Mouse (Mus musculus) hindbrain, embryonic 16.5 days (tissue): ENCODE data around the gene Lrrc23. TPM values are rescaled to one million over a fixed set of nuclear protein-coding genes. Genes with fewer than 3 reads are reported as not detected.
"Not testable (repeated sequence)": the region's sequence is repeated elsewhere in the genome, so short reads cannot be mapped to it uniquely, and the experiment has no call there.

Experiments
- ATAC-seq: fragments of 200-750 bp; cut with Nextera tagmentation; 2 replicates; pipeline ENCODE4 v1.8.0; 2017; ENCODE audit warnings: moderate TSS enrichment, moderate library complexity
- H3K27ac ChIP-seq: fragments of 300-500 bp; sonication (generic); 2 replicates; pipeline ENCODE4 v1.5.1; 2014; ENCODE audit warnings: low read depth, mild to moderate bottlenecking, control low read depth, low read length, moderate library complexity
- H3K27me3 ChIP-seq: fragments of 300-500 bp; sonication (generic); replicated peaks from 2 replicates; pipeline ENCODE4 v1.6.1; 2014; ENCODE audit warnings: low read length; ENCODE audit not compliant: control insufficient read depth, insufficient read depth
- H3K36me3 ChIP-seq: fragments of 300-500 bp; sonication (generic); 2 replicates; pipeline ENCODE4 v1.6.1; 2014; ENCODE audit warnings: mild to moderate bottlenecking, low read length, moderate library complexity, mixed read lengths; ENCODE audit not compliant: control insufficient read depth, insufficient read depth
- H3K4me1 ChIP-seq: fragments of 300-500 bp; sonication (generic); 2 replicates; pipeline ENCODE4 v1.6.1; 2014; ENCODE audit warnings: low read depth, low read length; ENCODE audit not compliant: control insufficient read depth, insufficient read depth
- H3K4me2 ChIP-seq: fragments of 300-500 bp; sonication (generic); 2 replicates; pipeline ENCODE4 v1.6.1; 2014; ENCODE audit warnings: mild to moderate bottlenecking, low read length, control low read depth, moderate library complexity
- H3K4me3 ChIP-seq: fragments of 300-500 bp; sonication (generic); 2 replicates; pipeline ENCODE4 v1.5.1; 2014; ENCODE audit warnings: mild to moderate bottlenecking, low read length, control low read depth, moderate library complexity
- H3K9ac ChIP-seq: fragments of 300-500 bp; sonication (generic); 2 replicates; pipeline ENCODE4 v1.6.1; 2014; ENCODE audit warnings: low read depth, mild to moderate bottlenecking, control low read depth, low read length, moderate library complexity
- H3K9me3 ChIP-seq: fragments of 300-500 bp; sonication (generic); 2 replicates; pipeline ENCODE4 v1.6.1; 2014; ENCODE audit warnings: mild to moderate bottlenecking, low read length, moderate library complexity; ENCODE audit not compliant: control insufficient read depth
- WGBS: fragments of 180-500 bp; shearing (Covaris S2); extraction: QIAGEN DNeasy Blood & Tissue Kit; methylation state at CpG from one replicate; pipeline ENCODE4 v1.1.7; 2014; 5-methylcytosine and 5-hydroxymethylcytosine counted together
- polyA plus RNA-seq: library from polyadenylated mRNA; unstranded; fragments of >200 nt; fragmentation: Nextera tagmentation; extraction: Ambion mirVana; gene quantifications from 2 replicates; pipeline ENCODE4 v1.2.1, GENCODE M21; 2015

The Lrrc23 gene
- polyA plus RNA-seq, 1 experiment from 2014 or later, result 4.0 TPM

DNA sequence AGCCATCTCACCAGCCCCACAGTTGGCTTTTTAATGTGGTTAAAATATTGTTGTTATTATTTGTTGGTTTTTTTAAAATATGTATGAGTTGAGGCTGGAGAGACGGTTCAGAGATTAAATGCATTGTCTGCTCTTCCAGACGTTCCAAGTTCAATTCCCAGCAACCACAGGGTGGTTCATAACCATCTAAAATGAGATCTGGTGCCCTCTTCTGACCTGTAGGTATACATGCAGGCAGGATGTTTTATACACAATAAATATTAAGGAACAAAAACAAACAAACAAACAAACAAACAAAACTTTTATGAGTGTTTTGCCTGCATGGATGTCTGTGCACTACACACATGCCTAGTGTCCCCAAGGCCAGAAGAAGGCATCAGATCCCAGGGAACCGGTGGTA, 23.5 kb upstream of the Lrrc23 start:
- WGBS, result 73% methylated on average over 3 of the region's 3 CpGs
- Histone ChIP-seq H3K4me1 (peaks cover 7% of the 10 kb centered on the region), H3K27ac (no peak overlapping the region), H3K36me3 (no peaks in the 10 kb centered on the region), H3K27me3 (no peaks in the 10 kb centered on the region), H3K9me3 (no peaks in the 10 kb centered on the region), H3K4me2 (no peak overlapping the region), H3K9ac (no peak overlapping the region), H3K4me3 (no peak overlapping the region)
- no peak for ATAC-seq

DNA sequence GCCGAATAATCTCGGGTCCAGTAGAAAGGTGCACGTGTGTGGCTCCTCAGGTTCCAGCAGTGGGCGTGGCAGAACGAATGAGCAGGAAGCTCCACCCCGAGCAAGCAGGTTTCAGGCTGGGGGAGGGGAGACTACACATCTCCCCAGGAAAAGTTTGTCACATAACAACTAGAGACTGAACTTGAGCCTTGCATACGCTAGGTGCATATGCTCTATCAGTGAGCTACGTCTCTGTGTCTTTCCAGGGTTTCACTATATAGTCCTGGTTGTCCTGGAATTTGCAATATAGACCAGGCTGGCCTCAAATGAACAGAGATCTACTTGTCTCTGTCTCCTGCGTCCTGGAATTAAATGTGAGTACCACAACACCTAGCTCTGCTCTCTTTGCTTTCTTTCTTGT, 22.9 kb upstream of the Lrrc23 start:
- not testable (repeated sequence) for ATAC-seq, H3K4me2 ChIP-seq, H3K27ac ChIP-seq, H3K4me3 ChIP-seq, H3K4me1 ChIP-seq, H3K27me3 ChIP-seq, H3K9ac ChIP-seq, H3K36me3 ChIP-seq, H3K9me3 ChIP-seq
- 31% methylated on average over 3 of the region's 9 CpGs for WGBS

- ATAC-seq, result no peak
- no peak overlapping the region for H3K9ac ChIP-seq
- H3K4me1 ChIP-seq, result no peaks in the 10 kb centered on the region
- H3K27me3 ChIP-seq, result no peaks in the 10 kb centered on the region
- no peaks in the 10 kb centered on the region for H3K36me3 ChIP-seq
- WGBS, result 85% methylated on average over 2 of the region's 2 CpGs
- no peak overlapping the region for H3K27ac ChIP-seq
- no peak overlapping the region for H3K4me2 ChIP-seq
- H3K9me3 ChIP-seq, result no peaks in the 10 kb centered on the region
- H3K4me3 ChIP-seq, result no peak overlapping the region
Measured at GRCm38 (mm10) chr6:124796200-124796599, 16.7 kb upstream of the Lrrc23 start.

DNA sequence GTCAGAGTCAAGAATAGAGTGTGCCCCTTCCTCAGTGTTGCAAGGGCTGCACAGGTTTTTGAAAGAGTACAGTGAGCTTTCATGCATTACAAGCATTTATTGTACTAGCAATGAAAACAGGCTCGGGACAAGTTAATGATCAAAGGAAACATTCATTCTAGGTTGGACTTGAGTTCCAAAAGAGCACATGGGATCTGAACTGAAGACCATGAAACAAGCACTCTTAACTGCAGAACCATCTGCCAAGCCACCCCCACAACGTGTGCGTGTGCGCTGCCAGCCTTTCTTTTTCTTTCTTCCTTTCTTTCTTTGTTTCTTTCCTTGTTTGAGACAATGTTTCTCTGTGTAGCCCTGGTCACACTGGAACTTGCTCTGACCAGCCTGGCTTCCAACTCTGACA, 16.3 kb upstream of the Lrrc23 start:
- no peak for ATAC-seq
- H3K4me3 ChIP-seq, result no peak overlapping the region
- no peak overlapping the region for H3K9ac ChIP-seq
- no peaks in the 10 kb centered on the region for H3K4me1 ChIP-seq
- no peak overlapping the region for H3K4me2 ChIP-seq
- 70% methylated on average over 4 of the region's 4 CpGs for WGBS
- no peaks in the 10 kb centered on the region for H3K36me3 ChIP-seq
- H3K27me3 ChIP-seq, result no peaks in the 10 kb centered on the region
- no peaks in the 10 kb centered on the region for H3K9me3 ChIP-seq
- no peak overlapping the region for H3K27ac ChIP-seq

- Histone ChIP-seq H3K27me3 (no peaks in the 10 kb centered on the region), H3K4me3 (no peak overlapping the region), H3K36me3 (no peaks in the 10 kb centered on the region), H3K4me1 (no peaks in the 10 kb centered on the region; the same call in 1 of the 2 replicates), H3K27ac (no peak overlapping the region), H3K9ac (no peak overlapping the region), H3K4me2 (no peak overlapping the region), H3K9me3 (no peaks in the 10 kb centered on the region)
- WGBS, result 88% methylated on average over 3 of the region's 3 CpGs
- ATAC-seq, result no peak
Measured at GRCm38 (mm10) chr6:124791911-124792310, 12.4 kb upstream of the Lrrc23 start.

DNA sequence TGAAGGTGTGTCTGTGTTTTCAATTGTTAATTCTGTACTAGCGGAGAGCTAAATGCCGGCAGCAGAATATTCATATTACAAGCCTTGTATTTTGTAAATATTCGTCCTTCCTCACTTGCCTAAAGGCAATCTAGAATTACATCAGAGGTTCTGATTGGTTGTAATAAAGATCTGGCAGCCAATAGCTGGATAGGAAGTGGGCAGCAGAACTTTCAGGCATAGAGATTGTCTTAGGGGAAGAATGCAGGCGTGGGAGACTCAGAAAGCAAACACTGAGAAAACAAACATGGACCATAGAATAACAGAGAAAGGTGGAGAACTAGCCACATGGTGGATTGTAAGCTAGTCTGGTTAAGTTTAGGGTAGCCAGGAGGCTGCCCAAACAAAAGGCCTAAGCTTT, 10.6 kb upstream of the Lrrc23 start:
- 72% methylated on average over 4 of the region's 4 CpGs for WGBS
- H3K9ac ChIP-seq, result no peak overlapping the region
- no peaks in the 10 kb centered on the region for H3K9me3 ChIP-seq
- H3K4me3 ChIP-seq, result no peak overlapping the region
- H3K4me1 ChIP-seq, result no peaks in the 10 kb centered on the region; the same call in 1 of the 2 replicates
- no peaks in the 10 kb centered on the region for H3K36me3 ChIP-seq
- no peaks in the 10 kb centered on the region for H3K27me3 ChIP-seq
- no peak overlapping the region for H3K27ac ChIP-seq
- H3K4me2 ChIP-seq, result no peak overlapping the region
- no peak for ATAC-seq

DNA sequence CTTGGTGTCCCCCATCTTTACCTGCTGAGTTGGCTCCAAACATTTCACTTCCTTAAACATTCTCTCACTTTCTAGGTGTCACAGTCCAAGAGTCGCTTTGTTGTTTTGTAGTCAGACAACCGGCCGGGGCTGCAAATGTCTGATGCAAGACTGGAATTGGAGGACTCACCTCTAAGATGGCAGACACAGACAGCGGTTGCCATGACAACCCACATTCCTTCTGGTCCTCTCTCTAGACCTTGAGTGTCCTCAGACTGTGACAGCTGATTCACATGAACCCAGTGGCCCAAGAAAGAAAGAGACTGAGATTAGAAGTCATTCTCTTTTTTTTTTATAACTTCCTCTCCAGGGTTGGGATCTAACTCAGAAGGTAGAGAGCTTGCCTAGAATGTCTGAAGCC, 10.0 kb upstream of the Lrrc23 start:
- H3K4me2 ChIP-seq, result no peak overlapping the region
- 81% methylated on average over 4 of the region's 4 CpGs for WGBS
- H3K9ac ChIP-seq, result no peak overlapping the region
- no peak for ATAC-seq
- H3K9me3 ChIP-seq, result no peaks in the 10 kb centered on the region
- H3K4me3 ChIP-seq, result no peak overlapping the region
- H3K36me3 ChIP-seq, result no peaks in the 10 kb centered on the region
- H3K27me3 ChIP-seq, result no peaks in the 10 kb centered on the region
- no peaks in the 10 kb centered on the region; the same call in 1 of the 2 replicates for H3K4me1 ChIP-seq
- H3K27ac ChIP-seq, result no peak overlapping the region

DNA sequence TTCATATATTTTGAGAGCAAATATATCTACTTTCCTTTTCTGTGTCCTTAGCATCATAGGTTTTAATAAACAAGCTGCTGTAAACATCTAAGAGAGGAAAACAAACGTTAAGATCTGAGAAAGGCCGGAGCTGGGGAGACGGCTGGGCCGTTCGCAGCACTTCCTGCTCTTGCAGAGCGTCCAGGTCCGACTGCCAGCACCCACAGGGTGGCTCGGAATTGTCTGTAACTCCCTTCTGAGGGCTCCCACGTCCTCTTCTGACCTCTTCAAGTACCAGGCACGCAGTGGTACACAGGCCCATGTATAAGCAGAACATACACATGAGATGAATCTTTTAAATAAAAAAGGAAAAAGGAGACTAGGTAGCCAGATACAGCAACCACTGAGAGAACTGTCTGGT, 8.2 kb upstream of the Lrrc23 start:
- Histone ChIP-seq H3K9me3 (no peaks in the 10 kb centered on the region), H3K36me3 (no peaks in the 10 kb centered on the region), H3K4me2 (no peak overlapping the region), H3K4me1 (no peaks in the 10 kb centered on the region; the same call in 1 of the 2 replicates), H3K27ac (no peak overlapping the region), H3K27me3 (no peaks in the 10 kb centered on the region), H3K9ac (no peak overlapping the region), H3K4me3 (no peak overlapping the region)
- 79% methylated on average over 10 of the region's 10 CpGs for WGBS
- no peak for ATAC-seq

DNA sequence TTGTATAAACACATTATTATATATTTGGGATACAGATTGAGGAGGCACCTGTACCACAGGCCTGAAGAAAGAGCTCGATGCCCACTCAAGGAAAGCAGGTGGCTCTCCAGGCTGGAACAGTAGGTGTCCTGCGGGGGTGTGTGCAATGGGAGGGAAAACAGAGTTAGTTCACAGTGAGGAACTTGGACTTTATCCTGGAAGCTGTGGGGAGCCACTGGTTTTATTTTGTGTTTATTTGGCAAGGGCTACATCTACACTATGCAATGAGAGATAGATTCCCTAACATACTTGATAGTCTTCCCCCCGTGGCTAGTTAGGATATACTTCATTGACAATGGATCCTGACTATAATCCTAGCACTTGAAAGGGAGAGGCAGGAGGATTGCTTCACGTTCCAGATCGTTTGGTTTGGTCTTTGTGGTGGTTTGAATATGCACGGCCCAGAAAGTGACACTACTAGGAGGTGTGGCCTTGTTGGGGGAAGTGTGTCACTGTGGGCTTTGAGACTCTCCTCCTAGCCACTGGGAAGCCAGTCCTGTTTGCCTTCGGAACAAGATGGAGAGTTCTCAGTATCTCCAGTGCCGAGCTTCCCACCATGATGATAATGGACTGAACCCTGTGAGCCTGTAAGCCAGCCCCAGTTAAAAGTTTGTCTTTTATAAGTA, 7.4 kb upstream of the Lrrc23 start:
- Histone ChIP-seq H3K27me3 (no peaks in the 10 kb centered on the region), H3K27ac (no peak overlapping the region), H3K36me3 (no peaks in the 10 kb centered on the region), H3K4me1 (no peaks in the 10 kb centered on the region; the same call in 1 of the 2 replicates), H3K4me3 (no peak overlapping the region), H3K4me2 (no peak overlapping the region), H3K9me3 (no peaks in the 10 kb centered on the region), H3K9ac (no peak overlapping the region)
- no peak for ATAC-seq
- WGBS, result 46% methylated on average over 8 of the region's 8 CpGs

DNA sequence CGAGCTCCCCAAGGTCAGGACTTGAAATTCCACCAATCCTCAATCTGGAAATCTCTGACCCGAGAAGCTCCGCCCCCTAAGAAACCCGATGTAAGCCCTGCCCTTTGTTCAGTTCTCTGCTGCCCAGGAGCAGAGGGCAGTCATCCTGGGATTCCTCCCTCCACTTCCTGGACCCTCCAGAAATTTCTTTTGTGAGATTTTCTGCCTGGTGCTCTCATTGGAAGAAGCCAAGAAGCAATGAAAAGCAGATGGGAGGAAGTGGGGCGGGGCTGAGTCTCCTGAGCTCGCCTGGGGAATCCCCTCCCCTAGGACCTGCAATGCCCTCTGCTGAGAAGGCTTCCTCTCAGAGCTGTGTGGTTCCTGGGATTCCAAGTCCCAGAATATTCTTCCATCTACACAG, 2.9 kb upstream of the Lrrc23 start:
- no peaks in the 10 kb centered on the region for H3K9me3 ChIP-seq
- H3K9ac ChIP-seq, result no peak overlapping the region
- no peaks in the 10 kb centered on the region for H3K36me3 ChIP-seq
- H3K27ac ChIP-seq, result no peak overlapping the region
- 15% methylated on average over 6 of the region's 6 CpGs for WGBS
- H3K4me2 ChIP-seq, result no peak overlapping the region
- H3K27me3 ChIP-seq, result no peaks in the 10 kb centered on the region
- peaks cover 8% of the 10 kb centered on the region for H3K4me1 ChIP-seq
- ATAC-seq, result no peak
- H3K4me3 ChIP-seq, result no peak overlapping the region
